Comparison of ENCODE assay signal across 8 mouse cellular contexts in genomic region chr14:122182220-122182619, GRCm38 (mm10). TPM values are rescaled to one million over a fixed set of nuclear protein-coding genes. Genes with fewer than 3 reads are reported as not detected.
DNase-seq lines count a peak whose midpoint lies in the region; ATAC-seq lines count a peak whose summit lies in the region.

No protein-coding gene starts in this region.

- no peaks in the 10 kb centered on the region for H3K9me3 ChIP-seq in lung, embryonic 16.5 days (ENCODE audit: control insufficient read depth, low read length)
- no peaks in the 10 kb centered on the region for H3K9me3 ChIP-seq in forebrain, embryonic 10.5 days
- no peaks in the 10 kb centered on the region for H3K9me3 ChIP-seq in liver, embryonic 11.5 days (ENCODE audit: control insufficient read depth, low read length)
- H3K9me3 ChIP-seq in stomach, embryonic 16.5 days (replicated peaks; ENCODE audit: control insufficient read depth, low read length): no peaks in the 10 kb centered on the region

- no peak for ATAC-seq in lung, embryonic 16.5 days (ENCODE audit: low read depth)
- ATAC-seq in liver, embryonic 11.5 days (replicated peaks; ENCODE audit: low FRiP score): 0 out of 2 replicates have a peak, but pooled peaks have one; percentile 13
- no peak for ATAC-seq in stomach, embryonic 16.5 days (ENCODE audit: insufficient read depth, low FRiP score)

- H3K4me3 ChIP-seq in lung, embryonic 16.5 days (ENCODE audit: low read length): peak overlapping the region; percentile 82
- peak overlapping the region; percentile 77 for H3K4me3 ChIP-seq in forebrain, embryonic 10.5 days
- peak overlapping the region; percentile 74 for H3K4me3 ChIP-seq in liver, embryonic 11.5 days (ENCODE audit: low read depth, low read length)
- H3K4me3 ChIP-seq in stomach, embryonic 16.5 days (replicated peaks; ENCODE audit: low read length): peak overlapping the region; percentile 82

- DNase-seq in lung, postnatal 36 days: no peak
- no peak for DNase-seq in forebrain, embryonic 10.5 days (ENCODE audit: extremely low spot score, low spot score)
- DNase-seq in liver, embryonic 11.5 days (ENCODE audit: low spot score): no peak
- DNase-seq in embryo, embryonic 10 days (ENCODE audit: low spot score): no peak
- no peak for DNase-seq in MN1 (ENCODE audit: low spot score)
- DNase-seq in adrenal gland, adult (ENCODE audit: inconsistent age in 2 of 2, low spot score in 1 of 2): no peak

- peaks cover 8% of the 10 kb centered on the region; the same call in 1 of the 2 replicates for H3K4me1 ChIP-seq in lung, embryonic 16.5 days (replicated peaks; ENCODE audit: control insufficient read depth, insufficient read depth, low read length)
- H3K4me1 ChIP-seq in forebrain, embryonic 10.5 days: peaks cover 16% of the 10 kb centered on the region
- peaks cover 16% of the 10 kb centered on the region for H3K4me1 ChIP-seq in liver, embryonic 11.5 days (replicated peaks; ENCODE audit: control insufficient read depth, insufficient read depth, low read length)
- H3K4me1 ChIP-seq in stomach, embryonic 16.5 days (ENCODE audit: control insufficient read depth, insufficient read depth, low read length): peaks cover 6% of the 10 kb centered on the region

- 65% methylated on average over 6 of the region's 6 CpGs for WGBS in lung, embryonic 16.5 days
- WGBS in forebrain, embryonic 10.5 days: 79% methylated on average over 6 of the region's 6 CpGs
- WGBS in liver, embryonic 11.5 days: 57% methylated on average over 6 of the region's 6 CpGs
- WGBS in stomach, embryonic 16.5 days: 64% methylated on average over 6 of the region's 6 CpGs

- H3K36me3 ChIP-seq in lung, embryonic 16.5 days (ENCODE audit: control insufficient read depth, insufficient read depth, low read length): no peaks in the 10 kb centered on the region
- no peaks in the 10 kb centered on the region for H3K36me3 ChIP-seq in forebrain, embryonic 10.5 days (replicated peaks)
- no peaks in the 10 kb centered on the region for H3K36me3 ChIP-seq in liver, embryonic 11.5 days (ENCODE audit: control insufficient read depth, insufficient read depth, low read length)
- no peaks in the 10 kb centered on the region for H3K36me3 ChIP-seq in stomach, embryonic 16.5 days (ENCODE audit: control insufficient read depth, insufficient read depth, low read length)

- no peak overlapping the region for H3K9ac ChIP-seq in lung, embryonic 16.5 days (ENCODE audit: low read length)
- peak overlapping the region; percentile 79 for H3K9ac ChIP-seq in liver, embryonic 11.5 days (ENCODE audit: low read depth, low read length)
- no peak overlapping the region for H3K9ac ChIP-seq in stomach, embryonic 16.5 days (ENCODE audit: low read length)

- peak overlapping the region; percentile 89 for H3K4me2 ChIP-seq in lung, embryonic 16.5 days (ENCODE audit: low read depth, low read length)
- H3K4me2 ChIP-seq in liver, embryonic 11.5 days: peak overlapping the region; percentile 80
- H3K4me2 ChIP-seq in stomach, embryonic 16.5 days (ENCODE audit: low read depth, low read length): peak overlapping the region; percentile 89

- no peaks in the 10 kb centered on the region for H3K27me3 ChIP-seq in lung, embryonic 16.5 days (ENCODE audit: control insufficient read depth, insufficient read depth, low read depth, low read length)
- peaks cover 18% of the 10 kb centered on the region for H3K27me3 ChIP-seq in forebrain, embryonic 10.5 days (ENCODE audit: poor library complexity, severe bottlenecking)
- no peaks in the 10 kb centered on the region for H3K27me3 ChIP-seq in liver, embryonic 11.5 days (replicated peaks; ENCODE audit: control insufficient read depth, insufficient read depth, low read length)
- H3K27me3 ChIP-seq in stomach, embryonic 16.5 days (ENCODE audit: control insufficient read depth, insufficient read depth, low read length): no peaks in the 10 kb centered on the region

- H3K27ac ChIP-seq in lung, embryonic 16.5 days (ENCODE audit: low read length): no peak overlapping the region
- no peak overlapping the region for H3K27ac ChIP-seq in forebrain, embryonic 10.5 days
- no peak overlapping the region for H3K27ac ChIP-seq in liver, embryonic 11.5 days (ENCODE audit: low read depth, low read length)
- H3K27ac ChIP-seq in stomach, embryonic 16.5 days (ENCODE audit: low read length): no peak overlapping the region

RNA-seq across cellular contexts. Expression of gene Clybl, which starts 0.7 kb away (rescaled TPM):
- 22.3 and 22.4 TPM in 2 replicates for polyA plus RNA-seq in lung, embryonic 16.5 days (2015; fragmentation: Nextera tagmentation; extraction: Ambion mirVana)
- 29.1 and 35.3 TPM in 2 replicates for polyA plus RNA-seq in forebrain, embryonic 10.5 days (2016; fragmentation: Nextera tagmentation; extraction: Ambion mirVana)
- polyA plus RNA-seq in liver, embryonic 11.5 days (2014; fragmentation: Nextera tagmentation; extraction: Ambion mirVana): 44.4 and 48.3 TPM in 2 replicates
- polyA plus RNA-seq in stomach, embryonic 16.5 days (2015; fragmentation: Nextera tagmentation; extraction: Ambion mirVana): 25.8 and 30.6 TPM in 2 replicates
